Mouse (Mus musculus) kidney, adult 2 months (tissue): ENCODE data around the gene Gabpb2.

Experiments
- CTCF ChIP-seq: fragments of 200-500 bp; conservative IDR thresholded peaks from 2 replicates; pipeline ENCODE4 v1.5.1; 2011; ENCODE audit warnings: low read depth, mild to moderate bottlenecking, control low read depth, low read length, moderate library complexity, mixed read lengths; ENCODE audit not compliant: insufficient read depth, insufficient read length
- POLR2A ChIP-seq: fragments of 200-500 bp; IDR thresholded peaks from one replicate; pipeline ENCODE4 v1.6.1; 2011; ENCODE audit warnings: low read depth, low read length, control low read depth

GRCm38 (mm10) chr3:95164840-95165239, 52.9 kb downstream of the Gabpb2 start:
- TF ChIP-seq CTCF (no peak), POLR2A (no peak)
